Mouse (Mus musculus): Measurements from ENCODE around the gene Trio. TPM values are rescaled to one million over a fixed set of nuclear protein-coding genes. Genes with fewer than 3 reads are reported as not detected.

Trio gene
- polyA plus RNA-seq, 1 experiment from 2014 or later: 48.5 TPM

- H3K36me3 ChIP-seq: no peaks in the 10 kb centered on the region
- H3K27ac ChIP-seq: no peak overlapping the region
- H3K4me2 ChIP-seq (replicated peaks): no peak overlapping the region
- H3K4me1 ChIP-seq: peaks cover 39% of the 10 kb centered on the region
- no peaks in the 10 kb centered on the region for H3K9me3 ChIP-seq (replicated peaks)
- WGBS: 72% methylated on average over 13 of the region's 13 CpGs
- H3K9ac ChIP-seq: no peak overlapping the region
- no peak overlapping the region for H3K4me3 ChIP-seq
- no peak for ATAC-seq (ENCODE audit: low FRiP score)
- H3K27me3 ChIP-seq: no peaks in the 10 kb centered on the region
These were observed 43.7 kb downstream of the Trio start for GRCm38 (mm10) chr15:27981764-27982500.

GRCm38 (mm10) chr15:27981258-27981657 lies 44.4 kb downstream of the Trio start:
- no peak overlapping the region for H3K4me3 ChIP-seq
- peaks cover 36% of the 10 kb centered on the region for H3K4me1 ChIP-seq
- H3K4me2 ChIP-seq (replicated peaks): no peak overlapping the region
- H3K9me3 ChIP-seq (replicated peaks): no peaks in the 10 kb centered on the region
- no peak for ATAC-seq (ENCODE audit: low FRiP score)
- H3K36me3 ChIP-seq: no peaks in the 10 kb centered on the region
- 65% methylated on average over 3 of the region's 3 CpGs for WGBS
- no peak overlapping the region for H3K9ac ChIP-seq
- H3K27me3 ChIP-seq: no peaks in the 10 kb centered on the region
- 0 out of 2 replicates have a peak overlapping the region, but pooled peaks have one; percentile 4 for H3K27ac ChIP-seq

- no peak for ATAC-seq (ENCODE audit: low FRiP score)
- H3K4me3 ChIP-seq: no peak overlapping the region
- H3K9me3 ChIP-seq (replicated peaks): no peaks in the 10 kb centered on the region
- H3K4me2 ChIP-seq (replicated peaks): no peak overlapping the region
- H3K27me3 ChIP-seq: no peaks in the 10 kb centered on the region
- H3K9ac ChIP-seq: no peak overlapping the region
- no peak overlapping the region for H3K27ac ChIP-seq
- WGBS: 90% methylated on average over 13 of the region's 13 CpGs
- no peaks in the 10 kb centered on the region for H3K36me3 ChIP-seq
- H3K4me1 ChIP-seq: peaks cover 36% of the 10 kb centered on the region
These were observed 45.2 kb downstream of the Trio start for GRCm38 (mm10) chr15:27980436-27980835.

GRCm38 (mm10) chr15:27976950-27977349 lies 48.7 kb downstream of the Trio start:
- Histone ChIP-seq H3K27me3 (no peaks in the 10 kb centered on the region), H3K9ac (no peak overlapping the region), H3K9me3 (replicated peaks) (no peaks in the 10 kb centered on the region), H3K27ac (no peak overlapping the region), H3K36me3 (no peaks in the 10 kb centered on the region), H3K4me1 (peaks cover 24% of the 10 kb centered on the region), H3K4me2 (replicated peaks) (no peak overlapping the region), H3K4me3 (no peak overlapping the region)
- WGBS: 71% methylated on average over 4 of the region's 4 CpGs
- no peak for ATAC-seq (ENCODE audit: low FRiP score)

- no peaks in the 10 kb centered on the region for H3K9me3 ChIP-seq (replicated peaks)
- ATAC-seq (ENCODE audit: low FRiP score): no peak
- H3K4me1 ChIP-seq: peaks cover 18% of the 10 kb centered on the region; the same call in 1 of the 2 replicates
- no peak overlapping the region for H3K4me3 ChIP-seq
- H3K36me3 ChIP-seq: no peaks in the 10 kb centered on the region
- no peak overlapping the region for H3K9ac ChIP-seq
- H3K27me3 ChIP-seq: no peaks in the 10 kb centered on the region
- no peak overlapping the region for H3K27ac ChIP-seq
- no peak overlapping the region for H3K4me2 ChIP-seq (replicated peaks)
These were observed 49.3 kb downstream of the Trio start for GRCm38 (mm10) chr15:27976366-27976765.

DNA sequence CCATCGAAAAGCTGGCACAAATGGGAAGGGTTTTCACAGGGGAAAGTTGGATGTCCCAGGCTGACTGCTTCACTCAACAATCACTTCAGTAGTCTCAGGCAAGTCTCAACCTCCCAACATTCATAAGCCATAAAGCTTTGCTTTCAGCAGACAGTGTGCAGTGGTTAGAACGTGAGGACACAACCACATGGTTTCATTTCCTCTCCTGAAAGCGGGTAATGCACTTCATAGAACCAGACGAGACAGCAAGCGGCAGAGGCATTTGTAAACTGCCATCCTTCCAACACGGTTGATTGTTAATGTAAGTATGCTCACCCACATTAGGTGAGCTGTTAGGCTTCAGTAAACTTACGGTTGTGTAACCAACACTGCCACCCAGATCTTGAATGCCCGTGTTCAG lies 51.0 kb downstream of the Trio start:
- Histone ChIP-seq H3K4me3 (no peak overlapping the region), H3K9me3 (replicated peaks) (no peaks in the 10 kb centered on the region), H3K9ac (no peak overlapping the region), H3K4me2 (replicated peaks) (no peak overlapping the region), H3K36me3 (no peaks in the 10 kb centered on the region), H3K27me3 (no peaks in the 10 kb centered on the region), H3K27ac (no peak overlapping the region), H3K4me1 (peaks cover 10% of the 10 kb centered on the region; the same call in 1 of the 2 replicates)
- no peak for ATAC-seq (ENCODE audit: low FRiP score)
- WGBS: 87% methylated on average over 8 of the region's 8 CpGs

GRCm38 (mm10) chr15:27968183-27968582 lies 57.5 kb downstream of the Trio start:
- Histone ChIP-seq H3K27me3 (no peaks in the 10 kb centered on the region), H3K27ac (no peak overlapping the region), H3K4me1 (peaks cover 34% of the 10 kb centered on the region), H3K4me3 (no peak overlapping the region), H3K9me3 (replicated peaks) (no peaks in the 10 kb centered on the region), H3K36me3 (no peaks in the 10 kb centered on the region), H3K4me2 (replicated peaks) (no peak overlapping the region), H3K9ac (no peak overlapping the region)
- WGBS: 82% methylated on average over 8 of the region's 8 CpGs
- no peak for ATAC-seq (ENCODE audit: low FRiP score)

GRCm38 (mm10) chr15:27967128-27967876 lies 58.3 kb downstream of the Trio start:
- ATAC-seq (ENCODE audit: low FRiP score): peak; percentile 55
- Histone ChIP-seq H3K4me1 (peaks cover 42% of the 10 kb centered on the region), H3K9ac (no peak overlapping the region), H3K27ac (no peak overlapping the region), H3K36me3 (no peaks in the 10 kb centered on the region), H3K9me3 (replicated peaks) (no peaks in the 10 kb centered on the region), H3K4me2 (replicated peaks) (no peak overlapping the region), H3K4me3 (no peak overlapping the region), H3K27me3 (no peaks in the 10 kb centered on the region)
- WGBS: 78% methylated on average over 14 of the region's 14 CpGs

- ATAC-seq (ENCODE audit: low FRiP score): no peak
- WGBS: 78% methylated on average over 6 of the region's 6 CpGs
- H3K9ac ChIP-seq: no peak overlapping the region
- H3K27ac ChIP-seq: no peak overlapping the region
- no peak overlapping the region for H3K4me2 ChIP-seq (replicated peaks)
- no peaks in the 10 kb centered on the region for H3K36me3 ChIP-seq
- H3K4me3 ChIP-seq: no peak overlapping the region
- H3K27me3 ChIP-seq: no peaks in the 10 kb centered on the region
- peaks cover 65% of the 10 kb centered on the region for H3K4me1 ChIP-seq
- no peaks in the 10 kb centered on the region for H3K9me3 ChIP-seq (replicated peaks)
These were observed 60.8 kb downstream of the Trio start for GRCm38 (mm10) chr15:27964877-27965276.

DNA sequence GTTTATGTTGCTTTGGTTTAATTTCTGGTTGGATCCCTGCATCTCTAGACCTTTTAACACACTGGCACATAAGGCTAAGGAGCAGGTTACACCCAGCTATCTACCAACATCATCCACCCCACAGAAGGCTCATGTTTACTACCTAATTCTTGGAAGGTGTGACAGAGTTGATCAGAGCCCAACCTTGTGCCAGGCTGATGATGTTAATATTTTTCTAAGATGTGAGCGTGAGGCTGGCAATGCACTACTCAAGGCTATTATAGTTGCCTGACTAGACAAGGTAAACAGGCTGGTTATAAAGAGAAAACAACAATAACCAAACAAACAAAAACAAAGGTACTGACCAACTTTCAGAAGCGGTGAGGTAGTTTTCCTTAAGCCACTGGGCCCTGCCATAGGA lies 62.1 kb downstream of the Trio start:
- Histone ChIP-seq H3K4me2 (replicated peaks) (no peak overlapping the region), H3K27me3 (no peaks in the 10 kb centered on the region), H3K9me3 (replicated peaks) (no peaks in the 10 kb centered on the region), H3K4me3 (no peak overlapping the region), H3K27ac (no peak overlapping the region), H3K4me1 (peaks cover 67% of the 10 kb centered on the region), H3K36me3 (no peaks in the 10 kb centered on the region), H3K9ac (no peak overlapping the region)
- ATAC-seq (ENCODE audit: low FRiP score): no peak
- 87% methylated on average over 2 of the region's 2 CpGs for WGBS

DNA sequence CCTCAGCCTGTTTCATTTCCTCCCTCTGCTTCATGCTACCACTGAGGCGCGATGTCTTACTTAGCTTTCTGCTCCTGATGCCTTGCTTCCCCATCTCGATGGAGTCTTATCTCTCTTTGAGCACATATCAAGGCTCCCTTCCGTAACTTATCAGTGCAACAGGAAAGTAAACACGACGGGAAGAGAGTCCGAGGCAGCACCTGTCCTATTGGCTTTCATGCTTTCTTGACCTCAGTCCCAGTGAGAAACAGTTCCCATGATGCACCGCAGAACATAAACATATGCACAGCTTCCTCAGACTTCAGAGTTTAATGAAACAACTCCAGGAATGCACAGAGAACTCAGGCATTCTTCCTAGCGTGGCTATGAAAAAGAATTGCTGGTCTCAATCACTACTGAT lies 65.0 kb downstream of the Trio start:
- no peaks in the 10 kb centered on the region for H3K9me3 ChIP-seq (replicated peaks)
- no peak for ATAC-seq (ENCODE audit: low FRiP score)
- H3K27me3 ChIP-seq: no peaks in the 10 kb centered on the region
- H3K9ac ChIP-seq: no peak overlapping the region
- no peaks in the 10 kb centered on the region for H3K36me3 ChIP-seq
- H3K4me3 ChIP-seq: no peak overlapping the region
- H3K4me2 ChIP-seq (replicated peaks): no peak overlapping the region
- WGBS: 69% methylated on average over 9 of the region's 9 CpGs
- peaks cover 63% of the 10 kb centered on the region for H3K4me1 ChIP-seq
- no peak overlapping the region for H3K27ac ChIP-seq

DNA sequence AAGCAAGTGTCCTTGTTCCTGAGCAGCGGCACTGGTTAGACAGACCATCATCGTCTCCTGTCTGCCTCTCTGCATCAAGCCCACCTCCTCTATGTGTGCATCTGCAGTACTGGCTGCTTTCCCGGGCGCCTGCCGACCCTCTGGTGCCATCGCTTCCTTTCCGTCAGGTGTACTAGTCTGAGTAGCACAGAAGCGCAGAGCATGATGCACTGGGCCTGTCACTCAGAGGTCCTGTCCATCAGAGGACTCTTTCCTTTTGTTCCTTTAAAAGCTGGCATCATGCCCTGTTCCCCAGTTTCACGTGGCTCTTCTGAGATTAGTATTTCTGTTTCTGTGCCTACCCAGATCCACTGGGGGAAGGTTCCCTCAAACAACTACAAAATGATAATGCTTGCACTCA lies 67.8 kb downstream of the Trio start:
- no peaks in the 10 kb centered on the region for H3K27me3 ChIP-seq
- H3K4me3 ChIP-seq: no peak overlapping the region
- H3K9me3 ChIP-seq (replicated peaks): no peaks in the 10 kb centered on the region
- peaks cover 69% of the 10 kb centered on the region for H3K4me1 ChIP-seq
- 83% methylated on average over 9 of the region's 9 CpGs for WGBS
- no peaks in the 10 kb centered on the region for H3K36me3 ChIP-seq
- H3K27ac ChIP-seq: no peak overlapping the region
- H3K4me2 ChIP-seq (replicated peaks): no peak overlapping the region
- ATAC-seq (ENCODE audit: low FRiP score): no peak
- no peak overlapping the region for H3K9ac ChIP-seq

- no peak overlapping the region for H3K4me3 ChIP-seq
- no peak for ATAC-seq (ENCODE audit: low FRiP score)
- no peaks in the 10 kb centered on the region for H3K27me3 ChIP-seq
- no peak overlapping the region for H3K4me2 ChIP-seq (replicated peaks)
- no peaks in the 10 kb centered on the region for H3K9me3 ChIP-seq (replicated peaks)
- no peaks in the 10 kb centered on the region for H3K36me3 ChIP-seq
- WGBS: 48% methylated on average over 11 of the region's 11 CpGs
- peaks cover 50% of the 10 kb centered on the region for H3K4me1 ChIP-seq
- H3K27ac ChIP-seq: no peak overlapping the region
- H3K9ac ChIP-seq: no peak overlapping the region
These were observed 70.0 kb downstream of the Trio start for GRCm38 (mm10) chr15:27955614-27956013.
